Mouse (Mus musculus) megakaryocyte, embryonic 14.5 days (primary cell): Measurements from ENCODE around the gene Vps37b.

Source experiments
- FLI1 ChIP-seq: IDR thresholded peaks from 2 replicates; pipeline ENCODE4 v1.6.1; 2012; ENCODE audit warnings: low read length, inconsistent platforms, mixed read lengths
- GATA1 ChIP-seq: IDR thresholded peaks from 3 replicates; pipeline ENCODE4 v1.6.1; 2012; ENCODE audit warnings: mixed read lengths, low read length, inconsistent platforms, borderline replicate concordance

GRCm38 (mm10) chr5:123978131-123978530 is 53.9 kb downstream of the Vps37b start:
- TF ChIP-seq GATA1, result no peak
- TF ChIP-seq FLI1, result no peak
